Mouse (Mus musculus): ENCODE results near the gene Olfr178. TPM values are rescaled to one million over a fixed set of nuclear protein-coding genes. Genes with fewer than 3 reads are reported as not detected.

Olfr178 gene
- polyA plus RNA-seq, 1 experiment from 2014 or later = not detected

Other genes starting within 250 kb of the Olfr178 start
- gene Cpox, start 221.8 kb downstream of the Olfr178 start, polyA plus RNA-seq (2014; fragmentation: Nextera tagmentation; extraction: Ambion mirVana) = 38.4 and 41.3 TPM in 2 replicates
- gene Gpr15, start 173.0 kb downstream of the Olfr178 start, polyA plus RNA-seq (2014; fragmentation: Nextera tagmentation; extraction: Ambion mirVana) = not detected in 2 replicates
- 106 and 111 TPM in 2 replicates for gene Cldnd1, start 164.2 kb downstream of the Olfr178 start, polyA plus RNA-seq (2014; fragmentation: Nextera tagmentation; extraction: Ambion mirVana)
- not detected in 2 replicates for gene Olfr172, start 128.9 kb downstream of the Olfr178 start, polyA plus RNA-seq (2014; fragmentation: Nextera tagmentation; extraction: Ambion mirVana)
- gene Olfr173, start 91.8 kb downstream of the Olfr178 start, polyA plus RNA-seq (2014; fragmentation: Nextera tagmentation; extraction: Ambion mirVana) = not detected in 2 replicates
- not detected in 2 replicates for gene Olfr175-ps1, start 65.3 kb downstream of the Olfr178 start, polyA plus RNA-seq (2014; fragmentation: Nextera tagmentation; extraction: Ambion mirVana)
- not detected in 2 replicates for gene Olfr177, start 17.3 kb downstream of the Olfr178 start, polyA plus RNA-seq (2014; fragmentation: Nextera tagmentation; extraction: Ambion mirVana)
- not detected in 2 replicates for gene Olfr181, start 36.7 kb upstream of the Olfr178 start, polyA plus RNA-seq (2014; fragmentation: Nextera tagmentation; extraction: Ambion mirVana)
- not detected in 2 replicates for gene Olfr180, start 37.3 kb upstream of the Olfr178 start, polyA plus RNA-seq (2014; fragmentation: Nextera tagmentation; extraction: Ambion mirVana)
- not detected in 2 replicates for gene Olfr183, start 103.3 kb upstream of the Olfr178 start, polyA plus RNA-seq (2014; fragmentation: Nextera tagmentation; extraction: Ambion mirVana)
- not detected in 2 replicates for gene Olfr186, start 138.2 kb upstream of the Olfr178 start, polyA plus RNA-seq (2014; fragmentation: Nextera tagmentation; extraction: Ambion mirVana)
- gene Olfr187, start 147.7 kb upstream of the Olfr178 start, polyA plus RNA-seq (2014; fragmentation: Nextera tagmentation; extraction: Ambion mirVana) = not detected in 2 replicates
- not detected in 2 replicates for gene Olfr190, start 185.9 kb upstream of the Olfr178 start, polyA plus RNA-seq (2014; fragmentation: Nextera tagmentation; extraction: Ambion mirVana)
- not detected in 2 replicates for gene Olfr191, start 197.8 kb upstream of the Olfr178 start, polyA plus RNA-seq (2014; fragmentation: Nextera tagmentation; extraction: Ambion mirVana)
- not detected in 2 replicates for gene Olfr193, start 219.8 kb upstream of the Olfr178 start, polyA plus RNA-seq (2014; fragmentation: Nextera tagmentation; extraction: Ambion mirVana)
- not detected in 2 replicates for gene Olfr194, start 229.0 kb upstream of the Olfr178 start, polyA plus RNA-seq (2014; fragmentation: Nextera tagmentation; extraction: Ambion mirVana)